Mouse (Mus musculus) liver, postnatal 0 days (tissue): ENCODE results near the gene B830017H08Rik. TPM values are rescaled to one million over a fixed set of nuclear protein-coding genes. Genes with fewer than 3 reads are reported as not detected.

ENCODE experiments used
- ATAC-seq: fragments of 200-750 bp; cut with Nextera tagmentation; 2 replicates; pipeline ENCODE4 v1.8.0; 2017; ENCODE audit warnings: mild to moderate bottlenecking, moderate library complexity
- DNase-seq: peaks from one replicate; pipeline ENCODE4 v3.0.0-alpha.2; 2016
- H3K27ac ChIP-seq: fragments of 300-500 bp; sonication (generic); 2 replicates; pipeline ENCODE4 v1.5.1; 2014; ENCODE audit warnings: antibody characterized with exemption, moderate library complexity, mild to moderate bottlenecking, low read depth
- H3K27me3 ChIP-seq: fragments of 300-500 bp; sonication (generic); 2 replicates; pipeline ENCODE4 v1.6.1; 2014; ENCODE audit warnings: low read length, control low read depth, mixed read lengths; ENCODE audit not compliant: insufficient read depth
- H3K36me3 ChIP-seq: fragments of 300-500 bp; sonication (generic); replicated peaks from 2 replicates; pipeline ENCODE4 v1.6.1; 2014; ENCODE audit warnings: mild to moderate bottlenecking, control low read depth, low read length, moderate library complexity, mixed read lengths; ENCODE audit not compliant: insufficient read depth
- H3K4me1 ChIP-seq: fragments of 300-500 bp; sonication (generic); 2 replicates; pipeline ENCODE4 v1.6.1; 2014; ENCODE audit warnings: antibody characterized with exemption, mild to moderate bottlenecking, control low read depth; ENCODE audit not compliant: insufficient read depth
- H3K4me2 ChIP-seq: fragments of 300-500 bp; sonication (generic); 2 replicates; pipeline ENCODE4 v1.6.1; 2014; ENCODE audit warnings: low read depth, mild to moderate bottlenecking, low read length, moderate library complexity, mixed read lengths
- H3K4me3 ChIP-seq: fragments of 300-500 bp; sonication (generic); 2 replicates; pipeline ENCODE4 v1.5.1; 2014; ENCODE audit warnings: low read depth, low read length
- H3K9ac ChIP-seq: fragments of 300-500 bp; sonication (generic); replicated peaks from 2 replicates; pipeline ENCODE4 v1.6.1; 2014; ENCODE audit warnings: mild to moderate bottlenecking, moderate library complexity
- H3K9me3 ChIP-seq: fragments of 300-500 bp; sonication (generic); 2 replicates; pipeline ENCODE4 v1.6.1; 2016; ENCODE audit warnings: mild to moderate bottlenecking, control low read depth, low read length, mixed read lengths
- CTCF ChIP-seq: sonication (generic); IDR thresholded peaks from 2 replicates; pipeline ENCODE4 v1.5.1; 2016; ENCODE audit warnings: antibody characterized with exemption, low read depth
- EP300 ChIP-seq: IDR thresholded peaks from 2 replicates; pipeline ENCODE4 v1.6.1; 2016; ENCODE audit warnings: antibody characterized with exemption, low read depth, mild to moderate bottlenecking
- WGBS: fragments of 180-500 bp; shearing (Covaris S2); extraction: QIAGEN DNeasy Blood & Tissue Kit; methylation state at CpG from one replicate; pipeline ENCODE4 v1.1.7; 2014; ENCODE audit not compliant: insufficient replicate concordance; 5-methylcytosine and 5-hydroxymethylcytosine counted together
- polyA plus RNA-seq: library from polyadenylated mRNA; unstranded; fragments of >200 nt; fragmentation: Nextera tagmentation; extraction: Ambion mirVana; gene quantifications from 2 replicates; pipeline ENCODE4 v1.2.1, GENCODE M21; 2015

The B830017H08Rik gene
- polyA plus RNA-seq, 1 experiment from 2014 or later: not detected

DNA sequence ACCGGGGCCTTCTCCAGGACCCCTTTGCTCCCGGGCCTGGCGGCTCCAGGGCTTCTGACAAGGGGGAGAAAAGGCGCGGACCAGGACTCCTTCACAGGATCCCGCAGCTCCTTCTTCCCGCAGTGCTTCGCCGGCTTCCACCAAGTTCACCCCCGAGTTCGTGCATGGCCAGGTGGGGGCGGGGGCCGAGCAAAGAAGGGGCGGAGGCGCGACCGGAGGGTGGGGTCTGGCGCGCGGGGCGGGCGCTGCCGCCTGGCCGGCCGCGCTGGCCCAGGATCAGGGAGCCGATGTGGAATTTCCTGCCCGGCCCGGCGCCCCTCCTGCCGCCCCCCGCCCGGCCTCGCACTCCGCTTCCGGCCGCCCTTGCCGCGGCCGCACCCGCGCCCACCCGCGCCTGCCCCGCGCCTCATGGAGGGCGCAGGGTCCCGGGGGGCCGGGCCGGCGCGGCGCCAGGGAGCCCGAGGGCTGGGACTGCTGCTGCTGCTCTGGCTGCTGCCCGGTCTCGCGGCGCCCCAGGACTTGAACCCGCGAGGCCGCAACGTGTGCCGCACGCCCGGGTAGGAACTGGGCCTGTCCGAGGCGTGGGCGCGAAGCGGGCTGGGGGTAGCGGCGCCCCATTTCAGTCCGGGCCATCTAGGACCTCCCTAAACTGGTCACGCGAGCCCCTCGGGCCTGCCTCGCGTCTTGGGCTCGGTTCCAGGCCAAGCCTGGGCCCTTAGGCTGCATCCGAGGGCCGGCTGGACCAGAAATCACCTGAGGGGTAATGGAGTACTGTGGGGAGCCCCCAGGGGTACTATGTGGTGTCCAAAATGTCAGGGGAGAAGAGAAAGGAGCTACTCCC lies 35.7 kb upstream of the B830017H08Rik start, which contains the start of gene Scarf2:
Scarf2 (plus strand) TSS at position 312 of the 841 bp plus-strand sequence.
- ATAC-seq (peak; percentile 25; the same call in 1 of the 2 replicates), DNase-seq (no peak)
- no peak for TF ChIP-seq EP300
- TF ChIP-seq CTCF: no peak
- peak within 1 kb of the TSS; percentile 70 for H3K4me2 ChIP-seq
- peak within 1 kb of the TSS; percentile 51 for H3K9ac ChIP-seq
- peaks cover 16% of the 10 kb centered on the region for H3K4me1 ChIP-seq
- H3K27ac ChIP-seq: peak within 1 kb of the TSS; percentile 57
- peak within 1 kb of the TSS; percentile 49 for H3K4me3 ChIP-seq
- H3K9me3 ChIP-seq: no peaks in the 10 kb centered on the region
- peaks cover 58% of the 10 kb centered on the region for H3K27me3 ChIP-seq
- 3% methylated on average over 71 of the region's 81 CpGs for WGBS
- no peaks in the 10 kb centered on the region for H3K36me3 ChIP-seq

DNA sequence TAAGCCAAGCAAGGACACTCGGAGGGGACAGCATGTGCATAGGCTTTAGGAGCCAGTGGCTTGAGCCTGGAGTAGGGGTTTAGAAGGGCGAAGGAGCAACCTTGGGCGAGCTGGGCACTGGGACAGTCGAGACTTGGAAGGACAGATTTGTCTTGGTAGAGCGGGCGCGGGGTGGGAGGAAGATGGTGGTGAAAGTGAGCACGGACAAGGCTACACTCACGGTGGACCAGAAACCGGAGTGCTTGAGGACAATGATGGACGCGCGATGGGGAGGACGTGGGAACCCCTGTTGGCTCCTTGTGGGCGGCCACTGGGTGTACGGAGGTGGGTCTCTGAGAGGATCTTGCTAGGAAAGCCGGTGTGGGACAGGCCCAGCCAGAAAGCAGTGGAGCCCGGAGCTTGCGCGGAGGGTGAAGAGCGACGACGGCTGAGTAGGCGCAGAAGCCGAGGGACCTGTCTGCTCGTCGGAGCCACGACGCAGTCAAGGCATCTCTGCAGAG lies 35.1 kb upstream of the B830017H08Rik start:
- 5% methylated on average over 29 of the region's 29 CpGs for WGBS
- DNase-seq (no peak), ATAC-seq (no peak)
- Histone ChIP-seq H3K4me1 (peaks cover 20% of the 10 kb centered on the region), H3K9ac (peak overlapping the region; percentile 51), H3K4me3 (peak overlapping the region; percentile 49), H3K36me3 (no peaks in the 10 kb centered on the region), H3K27ac (peak overlapping the region; percentile 57), H3K4me2 (peak overlapping the region; percentile 70), H3K9me3 (no peaks in the 10 kb centered on the region), H3K27me3 (peaks cover 64% of the 10 kb centered on the region)
- TF ChIP-seq EP300 (no peak), CTCF (no peak)

DNA sequence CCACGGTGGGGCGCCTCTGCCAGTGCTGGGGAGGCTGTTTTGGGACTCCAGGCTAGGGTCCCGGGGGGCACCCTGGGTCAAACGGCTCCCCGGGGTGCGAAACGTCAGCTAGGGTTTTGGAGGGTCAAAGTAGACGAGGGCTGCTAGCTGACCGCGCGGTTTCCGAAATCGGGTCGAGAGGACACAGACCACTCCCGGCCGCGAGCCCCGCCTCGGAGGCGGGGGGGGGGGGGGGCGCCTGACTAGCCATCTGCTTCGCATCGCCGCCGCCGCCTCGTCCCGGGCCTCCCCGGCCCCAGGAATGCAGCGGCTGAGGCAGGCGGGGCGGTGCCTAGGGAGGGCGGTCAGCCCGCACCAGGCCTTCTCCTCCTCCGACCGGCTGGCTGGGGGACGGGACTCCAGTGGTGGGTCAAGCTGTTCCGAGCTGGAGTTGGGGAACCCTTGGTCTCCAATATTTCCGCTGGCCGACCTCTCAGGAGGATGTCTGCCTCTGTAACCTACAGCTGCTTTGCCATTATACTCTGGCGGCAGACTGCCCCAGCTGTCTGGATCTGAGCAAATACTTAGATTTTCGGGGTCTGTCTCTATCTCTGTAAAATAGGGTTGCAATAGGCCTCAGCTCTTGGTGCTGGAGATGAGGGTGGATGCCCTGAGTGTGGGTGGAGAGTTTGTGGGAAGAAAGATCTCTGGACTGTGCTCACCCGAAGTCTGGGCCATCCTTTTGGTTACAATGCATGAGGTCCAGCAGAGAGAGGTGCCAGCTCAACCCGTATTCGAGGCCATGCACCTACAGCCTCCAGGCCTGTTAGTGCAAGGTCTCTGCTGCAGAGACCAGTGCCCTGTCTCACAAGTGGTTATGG lies 34.4 kb upstream of the B830017H08Rik start:
- no peak for TF ChIP-seq CTCF
- no peak for TF ChIP-seq EP300
- peaks cover 27% of the 10 kb centered on the region for H3K4me1 ChIP-seq
- no peaks in the 10 kb centered on the region for H3K9me3 ChIP-seq
- DNase-seq: peak; percentile 41
- peak overlapping the region; percentile 51; the same call in 1 of the 2 replicates for H3K27ac ChIP-seq
- peak overlapping the region; percentile 49 for H3K4me3 ChIP-seq
- 4% methylated on average over 36 of the region's 45 CpGs for WGBS
- peak overlapping the region; percentile 70 for H3K4me2 ChIP-seq
- peaks cover 71% of the 10 kb centered on the region for H3K27me3 ChIP-seq
- 0 out of 2 replicates have a peak overlapping the region, but pooled peaks have one; percentile 51 for H3K9ac ChIP-seq
- ATAC-seq: no peak
- H3K36me3 ChIP-seq: no peaks in the 10 kb centered on the region

GRCm38 (mm10) chr16:17799584-17799983 lies 33.3 kb upstream of the B830017H08Rik start:
- ATAC-seq (no peak), DNase-seq (no peak)
- TF ChIP-seq EP300 (no peak), CTCF (no peak)
- Histone ChIP-seq H3K9ac (no peak overlapping the region), H3K36me3 (no peaks in the 10 kb centered on the region), H3K9me3 (no peaks in the 10 kb centered on the region), H3K27me3 (peaks cover 82% of the 10 kb centered on the region), H3K4me2 (no peak overlapping the region), H3K27ac (no peak overlapping the region), H3K4me3 (no peak overlapping the region), H3K4me1 (peaks cover 35% of the 10 kb centered on the region)

GRCm38 (mm10) chr16:17801777-17802455 lies 31.0 kb upstream of the B830017H08Rik start:
- no peaks in the 10 kb centered on the region for H3K9me3 ChIP-seq
- DNase-seq (no peak), ATAC-seq (no peak)
- 6% methylated on average over 7 of the region's 7 CpGs for WGBS
- 0 out of 2 replicates have a peak overlapping the region, but pooled peaks have one; percentile 38 for H3K4me3 ChIP-seq
- no peak overlapping the region for H3K9ac ChIP-seq
- H3K36me3 ChIP-seq: no peaks in the 10 kb centered on the region
- TF ChIP-seq CTCF (no peak), EP300 (no peak)
- peaks cover 96% of the 10 kb centered on the region for H3K27me3 ChIP-seq
- no peak overlapping the region for H3K4me2 ChIP-seq
- H3K27ac ChIP-seq: no peak overlapping the region
- H3K4me1 ChIP-seq: peaks cover 36% of the 10 kb centered on the region
